Mouse (Mus musculus) ES-Bruce4 (cell line): Measurements from ENCODE around the gene Stap1. TPM values are rescaled to one million over a fixed set of nuclear protein-coding genes. Genes with fewer than 3 reads are reported as not detected.

Source experiments
- H3K27ac ChIP-seq: 2 replicates; pipeline ENCODE4 v1.5.1; 2012; ENCODE audit warnings: low read length, inconsistent platforms; ENCODE audit not compliant: insufficient read depth
- H3K27me3 ChIP-seq: 2 replicates; pipeline ENCODE4 v1.6.1; 2012; ENCODE audit warnings: mild to moderate bottlenecking, low read length, inconsistent platforms; ENCODE audit not compliant: control insufficient read depth, poor library complexity, insufficient read depth, severe bottlenecking
- H3K36me3 ChIP-seq: 2 replicates; pipeline ENCODE4 v1.6.1; 2012; ENCODE audit warnings: inconsistent platforms, mild to moderate bottlenecking, low read length, moderate library complexity; ENCODE audit not compliant: control insufficient read depth, poor library complexity, insufficient read depth, severe bottlenecking
- H3K4me1 ChIP-seq: one replicate; pipeline ENCODE4 v1.8.1; 2011; ENCODE audit warnings: low read length; ENCODE audit not compliant: control insufficient read depth, insufficient read depth
- H3K4me3 ChIP-seq: 2 replicates; pipeline ENCODE4 v1.5.1; 2011; ENCODE audit warnings: low read depth, mild to moderate bottlenecking, low read length
- H3K9ac ChIP-seq: 2 replicates; pipeline ENCODE4 v1.6.1; 2012; ENCODE audit warnings: low read depth, mild to moderate bottlenecking, inconsistent platforms; ENCODE audit not compliant: poor library complexity, severe bottlenecking
- H3K9me3 ChIP-seq: replicated peaks from 2 replicates; pipeline ENCODE4 v1.6.1; 2012; ENCODE audit warnings: mild to moderate bottlenecking, low read length, inconsistent platforms; ENCODE audit not compliant: control insufficient read depth, poor library complexity, insufficient read depth, severe bottlenecking
- CTCF ChIP-seq: IDR thresholded peaks from one replicate; pipeline ENCODE4 v1.8.1; 2011; ENCODE audit warnings: low read depth, low read length
- EP300 ChIP-seq: IDR thresholded peaks from 2 replicates; pipeline ENCODE4 v1.6.1; 2011; ENCODE audit warnings: low read depth, low read length; ENCODE audit not compliant: insufficient read depth
- POLR2A ChIP-seq: IDR thresholded peaks from one replicate; pipeline ENCODE4 v1.8.1; 2011; ENCODE audit warnings: low read length; ENCODE audit not compliant: insufficient read depth
- polyA plus RNA-seq: library from polyadenylated mRNA; stranded (reverse); fragments of >200 nt; gene quantifications from 2 replicates; pipeline ENCODE4 v1.2.4, GENCODE M21; 2011; ENCODE audit warnings: low read depth; ENCODE audit not compliant: missing spikeins, insufficient read depth, insufficient read length

Gene Stap1
- polyA plus RNA-seq, 1 experiment, result 0.67 TPM

DNA sequence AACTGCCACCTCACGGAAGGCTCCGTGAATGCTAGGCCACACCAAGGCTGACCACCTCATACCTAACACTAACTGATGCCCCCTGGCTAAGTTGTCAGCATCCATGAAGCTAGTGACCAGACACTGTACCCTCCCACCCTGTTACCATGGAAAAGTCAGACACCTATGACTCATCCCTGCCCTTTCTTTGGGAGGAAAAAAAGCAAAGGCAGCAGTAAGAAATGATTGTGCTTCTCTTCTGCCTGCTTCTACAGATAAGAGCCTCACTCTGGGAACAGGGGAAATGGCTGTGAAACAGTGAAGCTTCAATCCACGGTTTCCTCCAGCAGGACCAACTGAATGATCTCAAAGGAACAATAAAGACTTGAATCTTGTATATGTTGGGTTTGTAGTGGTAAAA, 3.1 kb upstream of the Stap1 start:
- H3K9me3 ChIP-seq, result no peaks in the 10 kb centered on the region
- no peak overlapping the region for H3K9ac ChIP-seq
- H3K36me3 ChIP-seq, result no peaks in the 10 kb centered on the region
- H3K4me3 ChIP-seq, result no peak overlapping the region
- TF ChIP-seq EP300, result no peak
- TF ChIP-seq POLR2A, result no peak
- no peak for TF ChIP-seq CTCF
- H3K4me1 ChIP-seq, result no peaks in the 10 kb centered on the region
- no peak overlapping the region for H3K27ac ChIP-seq
- no peaks in the 10 kb centered on the region for H3K27me3 ChIP-seq

DNA sequence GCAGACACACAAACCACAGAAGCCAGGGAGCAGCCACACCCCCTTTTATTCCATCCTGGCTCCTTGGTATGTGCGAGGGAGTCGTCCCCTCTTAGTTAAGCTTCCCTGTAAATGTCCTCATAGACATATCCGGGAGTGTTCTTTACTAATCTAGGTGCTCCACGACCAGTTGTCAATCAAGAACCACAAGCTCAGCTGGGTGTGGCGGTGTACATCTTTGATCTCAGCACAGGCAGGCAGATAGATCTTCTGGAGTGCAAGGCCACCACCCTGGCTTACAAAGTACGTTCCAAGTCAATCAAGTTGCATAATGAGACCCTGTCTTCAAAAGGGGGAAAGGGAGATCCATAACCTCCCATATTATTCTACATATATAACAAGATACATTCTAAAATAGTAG, 2.4 kb upstream of the Stap1 start:
- Histone ChIP-seq H3K4me3 (no peak overlapping the region), H3K9ac (no peak overlapping the region), H3K9me3 (no peaks in the 10 kb centered on the region), H3K36me3 (no peaks in the 10 kb centered on the region), H3K27ac (no peak overlapping the region), H3K27me3 (no peaks in the 10 kb centered on the region), H3K4me1 (no peaks in the 10 kb centered on the region)
- TF ChIP-seq CTCF, result no peak

- H3K27me3 ChIP-seq, result no peaks in the 10 kb centered on the region
- no peaks in the 10 kb centered on the region for H3K36me3 ChIP-seq
- no peak overlapping the region for H3K9ac ChIP-seq
- H3K9me3 ChIP-seq, result no peaks in the 10 kb centered on the region
- H3K4me3 ChIP-seq, result no peak overlapping the region
- TF ChIP-seq CTCF, result no peak
- no peak for TF ChIP-seq EP300
- no peak overlapping the region for H3K27ac ChIP-seq
- no peaks in the 10 kb centered on the region for H3K4me1 ChIP-seq
Observed at GRCm38 (mm10) chr5:86072756-86073386, 1.3 kb downstream of the Stap1 start.

- H3K36me3 ChIP-seq, result no peaks in the 10 kb centered on the region
- no peak overlapping the region for H3K9ac ChIP-seq
- no peaks in the 10 kb centered on the region for H3K9me3 ChIP-seq
- H3K27ac ChIP-seq, result no peak overlapping the region
- no peaks in the 10 kb centered on the region for H3K4me1 ChIP-seq
- TF ChIP-seq CTCF (no peak), EP300 (no peak), POLR2A (no peak)
- no peak overlapping the region for H3K4me3 ChIP-seq
- no peaks in the 10 kb centered on the region for H3K27me3 ChIP-seq
Observed at GRCm38 (mm10) chr5:86078720-86079334, 7.3 kb downstream of the Stap1 start.

- no peaks in the 10 kb centered on the region for H3K4me1 ChIP-seq
- no peaks in the 10 kb centered on the region for H3K36me3 ChIP-seq
Observed at GRCm38 (mm10) chr5:86083987-86084386, 12.4 kb downstream of the Stap1 start.

DNA sequence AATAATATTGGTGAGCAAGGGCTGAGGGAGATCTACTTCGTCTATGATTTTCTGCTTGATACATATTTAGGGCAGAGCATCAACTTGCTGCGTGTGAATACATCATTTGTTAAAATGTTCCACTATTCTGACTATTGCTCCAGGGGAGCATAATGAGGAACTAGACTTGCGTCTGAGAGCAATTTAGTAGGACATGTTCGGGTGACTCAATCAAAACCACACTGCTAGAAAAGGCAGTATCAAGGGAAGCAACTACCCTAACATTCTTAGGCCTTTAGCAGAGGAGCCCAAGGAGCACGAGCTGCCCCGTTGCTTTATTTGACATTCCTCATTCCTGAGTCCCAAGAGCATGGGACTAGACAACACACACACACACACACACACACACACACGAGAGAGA, 13.4 kb downstream of the Stap1 start:
- Histone ChIP-seq H3K9me3 (no peaks in the 10 kb centered on the region), H3K9ac (no peak overlapping the region), H3K27me3 (no peaks in the 10 kb centered on the region), H3K36me3 (no peaks in the 10 kb centered on the region), H3K27ac (no peak overlapping the region), H3K4me3 (no peak overlapping the region), H3K4me1 (no peaks in the 10 kb centered on the region)
- TF ChIP-seq EP300 (no peak), CTCF (no peak), POLR2A (no peak)

More at GRCm38 (mm10) chr5:86083987-86084386, 12.4 kb downstream of the Stap1 start:
- Histone ChIP-seq H3K9ac (no peak overlapping the region), H3K27ac (no peak overlapping the region), H3K27me3 (no peaks in the 10 kb centered on the region), H3K4me3 (no peak overlapping the region), H3K9me3 (no peaks in the 10 kb centered on the region)
- TF ChIP-seq EP300 (no peak), CTCF (no peak), POLR2A (no peak)
